Mouse (Mus musculus) liver, embryonic 15.5 days (tissue): Measurements from ENCODE around the gene Ppcdc. TPM values are rescaled to one million over a fixed set of nuclear protein-coding genes. Genes with fewer than 3 reads are reported as not detected.

ENCODE experiments used
- ATAC-seq: fragments of 200-750 bp; cut with Nextera tagmentation; 2 replicates; pipeline ENCODE4 v1.8.0; 2017; ENCODE audit warnings: moderate number of reproducible peaks, mild to moderate bottlenecking, moderate library complexity; ENCODE audit not compliant: insufficient read depth
- H3K27ac ChIP-seq: fragments of 300-500 bp; sonication (generic); replicated peaks from 2 replicates; pipeline ENCODE4 v1.5.1; 2015; ENCODE audit warnings: mild to moderate bottlenecking, inconsistent platforms
- H3K27me3 ChIP-seq: fragments of 300-500 bp; sonication (generic); 2 replicates; pipeline ENCODE4 v1.6.1; 2015; ENCODE audit warnings: mild to moderate bottlenecking, inconsistent platforms
- H3K36me3 ChIP-seq: fragments of 300-500 bp; sonication (generic); replicated peaks from 2 replicates; pipeline ENCODE4 v1.6.1; 2015; ENCODE audit warnings: moderate library complexity, mild to moderate bottlenecking, inconsistent platforms
- H3K4me1 ChIP-seq: fragments of 300-500 bp; sonication (generic); replicated peaks from 2 replicates; pipeline ENCODE4 v1.6.1; 2015; ENCODE audit warnings: inconsistent platforms
- H3K4me2 ChIP-seq: fragments of 300-500 bp; sonication (generic); 2 replicates; pipeline ENCODE4 v1.6.1; 2015; ENCODE audit warnings: moderate library complexity, mild to moderate bottlenecking, inconsistent platforms
- H3K4me3 ChIP-seq: fragments of 300-500 bp; sonication (generic); replicated peaks from 2 replicates; pipeline ENCODE4 v1.5.1; 2015; ENCODE audit warnings: mild to moderate bottlenecking, inconsistent platforms
- H3K9ac ChIP-seq: fragments of 300-500 bp; sonication (generic); 2 replicates; pipeline ENCODE4 v1.6.1; 2015; ENCODE audit warnings: moderate library complexity, mild to moderate bottlenecking, inconsistent platforms
- H3K9me3 ChIP-seq: fragments of 300-500 bp; sonication (generic); replicated peaks from 2 replicates; pipeline ENCODE4 v1.6.1; 2016; ENCODE audit warnings: inconsistent platforms
- WGBS: fragments of 180-500 bp; shearing (Covaris S2); methylation state at CpG from one replicate; pipeline ENCODE4 v1.1.7; 2015; ENCODE audit warnings: mixed read lengths; ENCODE audit not compliant: insufficient replicate concordance; 5-methylcytosine and 5-hydroxymethylcytosine counted together
- polyA plus RNA-seq: library from polyadenylated mRNA; unstranded; fragments of >200 nt; fragmentation: Nextera tagmentation; extraction: Ambion mirVana; gene quantifications from 2 replicates; pipeline ENCODE4 v1.2.1, GENCODE M21; 2015

Gene Ppcdc
- polyA plus RNA-seq, 1 experiment from 2014 or later: 8.9 TPM

GRCm38 (mm10) chr9:57406395-57406794 lies 33.5 kb downstream of the Ppcdc start:
- H3K4me1 ChIP-seq: no peaks in the 10 kb centered on the region
- WGBS: 68% methylated on average over 5 of the region's 5 CpGs
- H3K9ac ChIP-seq: no peak overlapping the region
- no peaks in the 10 kb centered on the region for H3K27me3 ChIP-seq
- H3K27ac ChIP-seq: no peak overlapping the region
- H3K4me3 ChIP-seq: no peak overlapping the region
- no peaks in the 10 kb centered on the region for H3K36me3 ChIP-seq
- H3K4me2 ChIP-seq: no peak overlapping the region
- no peak for ATAC-seq
- no peaks in the 10 kb centered on the region for H3K9me3 ChIP-seq

GRCm38 (mm10) chr9:57404036-57404435 lies 35.9 kb downstream of the Ppcdc start:
- ATAC-seq: no peak
- H3K36me3 ChIP-seq: no peaks in the 10 kb centered on the region
- H3K27me3 ChIP-seq: no peaks in the 10 kb centered on the region

GRCm38 (mm10) chr9:57402318-57403251 lies 37.3 kb downstream of the Ppcdc start:
- H3K4me1 ChIP-seq: no peaks in the 10 kb centered on the region
- H3K27me3 ChIP-seq: no peaks in the 10 kb centered on the region
- no peak overlapping the region for H3K4me2 ChIP-seq
- 58% methylated on average over 15 of the region's 15 CpGs for WGBS
- no peak overlapping the region for H3K27ac ChIP-seq
- no peaks in the 10 kb centered on the region for H3K9me3 ChIP-seq
- no peak overlapping the region for H3K4me3 ChIP-seq
- ATAC-seq: no peak
- H3K36me3 ChIP-seq: no peaks in the 10 kb centered on the region
- H3K9ac ChIP-seq: no peak overlapping the region

More at GRCm38 (mm10) chr9:57404036-57404435, 35.9 kb downstream of the Ppcdc start:
- Histone ChIP-seq H3K4me2 (no peak overlapping the region), H3K9ac (no peak overlapping the region), H3K9me3 (no peaks in the 10 kb centered on the region), H3K4me3 (no peak overlapping the region), H3K4me1 (no peaks in the 10 kb centered on the region), H3K27ac (no peak overlapping the region)
- WGBS: 34% methylated on average over 5 of the region's 5 CpGs

GRCm38 (mm10) chr9:57398773-57399172 lies 41.2 kb downstream of the Ppcdc start:
- Histone ChIP-seq H3K9me3 (no peaks in the 10 kb centered on the region), H3K4me2 (no peak overlapping the region), H3K4me1 (no peaks in the 10 kb centered on the region), H3K36me3 (no peaks in the 10 kb centered on the region), H3K27ac (no peak overlapping the region), H3K4me3 (no peak overlapping the region), H3K9ac (no peak overlapping the region), H3K27me3 (no peaks in the 10 kb centered on the region)
- 73% methylated on average over 2 of the region's 2 CpGs for WGBS
- no peak for ATAC-seq

GRCm38 (mm10) chr9:57392892-57393291 lies 47.0 kb downstream of the Ppcdc start:
- Histone ChIP-seq H3K9me3 (no peaks in the 10 kb centered on the region), H3K9ac (no peak overlapping the region), H3K4me3 (no peak overlapping the region), H3K27me3 (no peaks in the 10 kb centered on the region), H3K27ac (no peak overlapping the region), H3K36me3 (no peaks in the 10 kb centered on the region), H3K4me2 (no peak overlapping the region), H3K4me1 (no peaks in the 10 kb centered on the region)
- no peak for ATAC-seq
- WGBS: 44% methylated on average over 1 of the region's 1 CpGs

- no peak overlapping the region for H3K27ac ChIP-seq
- no peaks in the 10 kb centered on the region for H3K9me3 ChIP-seq
These were observed 49.1 kb downstream of the Ppcdc start for GRCm38 (mm10) chr9:57390869-57391268.

GRCm38 (mm10) chr9:57389131-57389530 lies 50.8 kb downstream of the Ppcdc start:
- Histone ChIP-seq H3K4me1 (no peaks in the 10 kb centered on the region), H3K27ac (no peak overlapping the region), H3K9me3 (no peaks in the 10 kb centered on the region), H3K4me3 (no peak overlapping the region), H3K9ac (no peak overlapping the region), H3K36me3 (no peaks in the 10 kb centered on the region), H3K27me3 (no peaks in the 10 kb centered on the region), H3K4me2 (no peak overlapping the region)
- WGBS: 10% methylated on average over 1 of the region's 1 CpGs
- no peak for ATAC-seq

More at GRCm38 (mm10) chr9:57390869-57391268, 49.1 kb downstream of the Ppcdc start:
- Histone ChIP-seq H3K36me3 (no peaks in the 10 kb centered on the region), H3K4me1 (no peaks in the 10 kb centered on the region), H3K27me3 (no peaks in the 10 kb centered on the region), H3K4me2 (no peak overlapping the region), H3K4me3 (no peak overlapping the region), H3K9ac (no peak overlapping the region)
- no peak for ATAC-seq
- 49% methylated on average over 3 of the region's 3 CpGs for WGBS

GRCm38 (mm10) chr9:57386926-57387325 lies 53.0 kb downstream of the Ppcdc start:
- Histone ChIP-seq H3K4me3 (no peak overlapping the region), H3K4me1 (no peaks in the 10 kb centered on the region), H3K4me2 (no peak overlapping the region), H3K9ac (no peak overlapping the region), H3K36me3 (no peaks in the 10 kb centered on the region), H3K9me3 (no peaks in the 10 kb centered on the region), H3K27ac (no peak overlapping the region), H3K27me3 (no peaks in the 10 kb centered on the region)
- WGBS: 64% methylated on average over 4 of the region's 4 CpGs
- no peak for ATAC-seq

GRCm38 (mm10) chr9:57384621-57385020 lies 55.3 kb downstream of the Ppcdc start:
- ATAC-seq: no peak
- Histone ChIP-seq H3K9me3 (no peaks in the 10 kb centered on the region), H3K4me1 (no peaks in the 10 kb centered on the region), H3K4me3 (no peak overlapping the region), H3K36me3 (no peaks in the 10 kb centered on the region), H3K27ac (no peak overlapping the region), H3K9ac (no peak overlapping the region), H3K4me2 (no peak overlapping the region), H3K27me3 (no peaks in the 10 kb centered on the region)
- WGBS: 54% methylated on average over 2 of the region's 2 CpGs

GRCm38 (mm10) chr9:57360999-57361398 lies 78.9 kb downstream of the Ppcdc start:
- 71% methylated on average over 3 of the region's 3 CpGs for WGBS
- H3K9ac ChIP-seq: no peak overlapping the region
- no peak overlapping the region for H3K27ac ChIP-seq
- no peaks in the 10 kb centered on the region for H3K36me3 ChIP-seq
- H3K27me3 ChIP-seq: peaks cover 3% of the 10 kb centered on the region; the same call in 1 of the 2 replicates
- H3K9me3 ChIP-seq: no peaks in the 10 kb centered on the region
- no peak overlapping the region for H3K4me3 ChIP-seq
- no peak for ATAC-seq
- no peaks in the 10 kb centered on the region for H3K4me1 ChIP-seq
- no peak overlapping the region for H3K4me2 ChIP-seq

GRCm38 (mm10) chr9:57354377-57355183 lies 85.3 kb downstream of the Ppcdc start:
- no peak for ATAC-seq
- Histone ChIP-seq H3K9me3 (no peaks in the 10 kb centered on the region), H3K36me3 (no peaks in the 10 kb centered on the region), H3K4me2 (no peak overlapping the region), H3K27ac (no peak overlapping the region), H3K27me3 (peaks cover 3% of the 10 kb centered on the region; the same call in 1 of the 2 replicates), H3K4me1 (no peaks in the 10 kb centered on the region), H3K4me3 (no peak overlapping the region), H3K9ac (no peak overlapping the region)
- WGBS: 37% methylated on average over 2 of the region's 2 CpGs
